Mouse (Mus musculus) spleen, postnatal 10 days (tissue): ENCODE results near the gene Tlcd2.
A peak's percentile ranks its signal among the peaks of the same experiment; 100 is the strongest.

ENCODE experiments used
- DNase-seq, 2 experiments: peaks; one replicate each; pipeline ENCODE4 v3.0.0; 2021 to 2022; ENCODE audit warnings: low spot score in 2 of 2

Gene Tlcd2

GRCm38 (mm10) chr11:75466731-75467505 lies 5.4 kb downstream of the Tlcd2 start:
- DNase-seq = peak in 1 of 2 experiments; percentile 32

- peak; percentile 57 to 66 for DNase-seq
Observed at GRCm38 (mm10) chr11:75467512-75468215, 6.1 kb downstream of the Tlcd2 start.

GRCm38 (mm10) chr11:75468410-75468809 lies 6.9 kb downstream of the Tlcd2 start:
- DNase-seq = no peak

- DNase-seq = no peak
Observed at GRCm38 (mm10) chr11:75469261-75469660, 7.7 kb downstream of the Tlcd2 start.

- no peak for DNase-seq
Observed at GRCm38 (mm10) chr11:75470675-75471074, 9.2 kb downstream of the Tlcd2 start.

- no peak for DNase-seq
Observed at GRCm38 (mm10) chr11:75472469-75473081, 11.1 kb downstream of the Tlcd2 start.

- DNase-seq = no peak
Observed at GRCm38 (mm10) chr11:75473376-75473775, 11.9 kb downstream of the Tlcd2 start.

- no peak for DNase-seq
Observed at GRCm38 (mm10) chr11:75486192-75486591, 24.7 kb downstream of the Tlcd2 start.

- DNase-seq = peak; percentile 96 to 98
Observed at GRCm38 (mm10) chr11:75486601-75487285, 25.2 kb downstream of the Tlcd2 start, which contains the start of gene Prpf8. Gene Prpf8 (plus strand): TSS chr11:75486816.

- DNase-seq = no peak
Observed at GRCm38 (mm10) chr11:75487496-75487895, 26.0 kb downstream of the Tlcd2 start.

GRCm38 (mm10) chr11:75494296-75495049 lies 33.0 kb downstream of the Tlcd2 start:
- no peak for DNase-seq

- DNase-seq = no peak
Observed at GRCm38 (mm10) chr11:75498126-75498525, 36.6 kb downstream of the Tlcd2 start.

GRCm38 (mm10) chr11:75508162-75508561 lies 46.6 kb downstream of the Tlcd2 start:
- DNase-seq = no peak

GRCm38 (mm10) chr11:75508904-75509303 lies 47.4 kb downstream of the Tlcd2 start:
- DNase-seq = no peak

- no peak for DNase-seq
Observed at GRCm38 (mm10) chr11:75509741-75510626, 48.5 kb downstream of the Tlcd2 start, which contains the start of gene Rilp. Gene Rilp (plus strand): TSS chr11:75510094.

- peak; percentile 89 to 97 for DNase-seq
Observed at GRCm38 (mm10) chr11:75510627-75510993, 49.1 kb downstream of the Tlcd2 start.

GRCm38 (mm10) chr11:75511213-75511612 lies 49.7 kb downstream of the Tlcd2 start:
- no peak for DNase-seq

GRCm38 (mm10) chr11:75512301-75513018 lies 50.9 kb downstream of the Tlcd2 start:
- no peak for DNase-seq

- DNase-seq = peak in 1 of 2 experiments; percentile 32
Observed at GRCm38 (mm10) chr11:75513336-75513735, 51.8 kb downstream of the Tlcd2 start, which contains the start of gene Scarf1. Gene Scarf1 (plus strand): TSS chr11:75513540.
